Mouse (Mus musculus) lung, adult 10 weeks (tissue): ENCODE results near the gene Myh6. TPM values are rescaled to one million over a fixed set of nuclear protein-coding genes. Genes with fewer than 3 reads are reported as not detected.

Experiments used
- polyA plus RNA-seq: library from polyadenylated mRNA; stranded (reverse); fragments of 350-450 nt; fragmentation: Illumina TruSeq; extraction: RNeasy Lipid Tissue Mini Kit (QIAGEN cat#74804); gene quantifications from one replicate; pipeline ENCODE4 v1.2.3, GENCODE M21; 2014; ENCODE audit warnings: low read depth, low replicate concordance; ENCODE audit not compliant: insufficient read depth

Gene Myh6
- polyA plus RNA-seq: 170 TPM

DNA sequence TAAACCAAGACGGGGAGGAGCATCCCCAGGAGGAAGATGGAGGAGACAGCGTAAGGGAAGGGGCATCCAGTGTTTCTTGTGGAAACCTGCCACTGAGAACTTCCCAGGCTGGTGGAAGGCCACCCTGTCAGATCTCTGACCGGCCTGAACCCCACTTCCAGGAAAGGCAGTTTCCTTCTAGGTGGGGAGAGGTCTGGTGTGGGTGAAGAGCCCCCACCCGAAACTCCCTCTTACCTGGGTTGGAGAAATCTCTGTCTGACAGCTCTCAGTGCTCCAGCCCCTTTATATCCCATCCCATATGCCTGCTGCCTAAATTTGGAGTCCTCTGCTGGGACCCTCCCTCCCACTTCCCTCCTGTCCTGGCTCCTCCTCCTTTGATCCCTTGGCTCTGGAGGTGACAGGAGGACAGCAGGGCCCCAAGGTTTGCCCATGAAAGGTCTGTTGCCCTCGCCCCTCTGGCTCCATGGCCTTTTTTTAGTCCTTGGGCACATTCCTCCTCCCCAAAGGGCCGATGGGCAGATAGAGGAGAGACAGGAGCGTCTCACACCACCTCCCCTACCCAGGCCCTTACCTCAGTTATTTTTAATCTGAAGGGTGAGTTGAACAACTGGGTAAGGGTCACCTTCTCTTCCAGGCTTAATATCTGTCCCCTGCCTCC lies at the start of gene Myh6:
Gene Myh6 (minus strand): TSS at position 608 of the 658 bp plus-strand sequence.

DNA sequence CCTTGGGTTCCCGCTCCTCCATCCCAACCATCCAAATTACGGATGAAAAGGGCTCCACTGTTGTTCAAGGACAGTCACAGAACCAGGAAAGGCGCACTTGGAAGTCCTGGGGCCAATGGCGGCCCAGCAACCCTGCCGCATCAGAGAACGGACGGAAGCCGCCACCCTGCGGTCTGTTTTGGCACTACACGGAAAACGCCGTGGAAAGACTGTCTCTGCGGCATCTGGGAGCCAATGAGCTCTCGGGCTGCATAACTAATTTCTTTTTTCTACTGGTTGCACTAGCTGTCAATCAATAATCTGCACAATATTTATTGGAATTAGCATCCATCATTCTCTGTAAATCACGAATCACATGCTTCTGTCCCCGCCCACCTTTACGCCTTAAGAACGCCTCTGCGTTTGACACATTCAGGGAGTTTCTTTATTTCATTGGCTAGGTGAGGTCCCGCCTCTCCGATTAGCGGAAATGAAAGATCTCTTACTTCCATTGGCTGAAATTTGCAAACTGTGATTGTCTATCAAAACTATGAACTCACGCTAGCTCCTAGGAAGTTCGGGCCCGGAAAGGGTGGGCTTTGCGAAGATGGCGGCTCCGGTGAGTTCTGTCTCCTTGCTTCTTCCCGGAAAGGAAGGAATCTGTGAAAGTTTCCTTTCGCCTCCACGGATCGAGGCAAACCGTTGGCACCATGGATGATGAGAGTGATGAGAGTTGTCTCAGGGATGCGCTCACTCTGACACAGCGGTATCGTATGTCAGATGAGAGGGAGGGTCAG lies 48.5 kb upstream of the Myh6 start, which contains the start of gene Ngdn:
Gene Ngdn (plus strand): TSS at position 464 of the 776 bp plus-strand sequence.

DNA sequence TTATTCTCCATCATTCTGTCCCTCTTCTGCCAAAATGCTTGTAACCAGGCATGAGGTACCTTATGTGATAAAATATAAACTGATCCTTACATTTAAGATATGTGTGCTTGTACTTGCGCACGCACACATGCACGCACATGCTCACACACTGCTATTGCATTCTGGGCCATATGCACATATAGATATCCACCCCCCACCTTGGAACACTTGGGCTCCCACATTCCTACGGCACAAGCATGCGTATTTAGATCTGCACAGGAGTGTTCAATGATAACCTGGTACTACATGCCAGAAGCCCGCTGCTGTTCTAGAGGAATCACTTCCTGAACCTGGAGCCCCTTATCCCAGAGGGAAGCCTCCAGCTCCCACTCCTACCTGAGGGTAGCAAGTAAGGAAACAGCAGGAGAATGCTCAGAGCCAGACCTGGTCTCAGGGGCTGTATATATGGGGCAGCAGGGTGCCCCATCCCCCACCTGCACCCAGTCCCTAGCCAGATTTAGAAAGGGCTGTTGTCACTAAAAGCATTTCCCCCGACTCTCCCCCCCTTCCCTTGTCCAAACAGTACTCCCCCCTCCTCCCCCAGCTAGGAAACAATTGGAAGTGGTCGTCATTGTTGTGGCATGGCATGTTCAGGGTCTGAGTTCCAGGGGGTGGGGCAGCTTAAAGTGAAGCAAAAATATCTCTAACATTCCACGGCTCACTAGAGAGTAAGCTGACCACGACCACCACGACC lies 27.6 kb upstream of the Myh6 start, which contains the start of gene Myh7:
Gene Myh7 (minus strand): TSS at position 491 of the 733 bp plus-strand sequence.

DNA sequence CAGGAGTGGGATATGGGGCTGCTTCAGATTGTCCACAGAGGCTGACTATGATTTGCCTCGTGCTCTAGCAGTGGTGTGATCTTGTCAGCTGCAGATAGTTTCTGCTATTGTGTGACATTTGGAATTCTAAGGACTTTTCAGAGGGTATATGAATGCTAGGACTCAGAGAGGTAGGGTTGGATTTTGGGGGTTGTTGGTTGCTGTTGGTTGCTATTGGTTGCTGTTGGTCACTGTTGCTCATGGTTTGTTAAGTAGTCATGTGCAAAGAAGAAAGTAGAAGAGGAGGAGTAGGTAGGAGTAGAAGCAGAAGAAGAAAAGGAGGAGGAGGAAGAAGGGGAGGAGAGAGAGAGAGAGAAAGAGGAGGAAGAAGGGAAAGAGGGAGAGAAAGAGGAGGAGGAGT lies 9.9 kb upstream of the Myh6 start, which contains the start of gene Gm17428:
Gene Gm17428 (plus strand): TSS at position 301 of the 400 bp plus-strand sequence.

DNA sequence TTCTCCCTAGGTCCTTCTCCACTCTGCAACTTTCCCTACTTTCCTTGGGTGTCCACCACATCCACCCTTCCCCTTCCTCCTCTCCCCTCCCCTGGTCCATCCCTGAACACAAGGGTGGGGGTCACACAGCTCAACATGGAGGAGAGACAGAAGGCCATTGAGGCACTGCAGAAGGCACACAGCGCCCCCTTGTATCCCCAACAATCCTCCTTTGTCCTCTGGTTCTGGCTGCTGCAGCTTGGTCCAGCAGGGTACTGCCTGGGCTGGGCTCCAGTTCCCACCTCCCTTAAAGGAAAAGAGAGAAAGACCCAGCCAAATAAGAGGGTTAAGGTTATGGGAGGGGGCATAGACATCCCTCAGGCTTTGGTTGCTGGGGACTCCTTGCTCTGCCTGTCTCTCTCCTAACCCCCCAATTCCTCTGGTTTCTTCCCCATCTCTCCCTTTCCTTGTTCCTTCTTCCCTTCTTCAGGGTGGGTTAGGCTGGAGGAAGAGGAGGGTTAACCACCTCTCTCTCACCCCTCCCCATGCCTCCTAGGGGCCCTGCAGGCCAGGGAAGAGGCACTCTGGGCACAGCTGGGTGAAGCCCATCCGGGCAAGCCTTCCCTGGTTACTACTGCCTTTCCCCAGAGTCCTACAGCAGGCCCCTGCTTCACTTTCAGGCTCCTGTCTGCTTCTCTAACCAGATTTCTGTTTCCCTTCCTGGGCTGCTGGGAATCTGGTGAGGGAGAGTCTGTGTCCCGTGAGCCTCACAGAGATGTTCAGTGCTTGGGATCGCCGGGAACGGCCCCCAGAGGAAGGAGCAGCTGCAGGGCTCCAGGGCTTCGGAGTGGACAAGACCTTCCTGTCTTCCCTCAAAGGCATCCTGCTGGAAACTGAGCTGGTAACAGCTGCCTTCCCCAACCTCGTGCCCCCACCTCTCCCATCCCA lies 30.6 kb downstream of the Myh6 start, which contains the start of gene Cmtm5:
Gene Cmtm5 (plus strand): TSS at position 358 of the 927 bp plus-strand sequence.

DNA sequence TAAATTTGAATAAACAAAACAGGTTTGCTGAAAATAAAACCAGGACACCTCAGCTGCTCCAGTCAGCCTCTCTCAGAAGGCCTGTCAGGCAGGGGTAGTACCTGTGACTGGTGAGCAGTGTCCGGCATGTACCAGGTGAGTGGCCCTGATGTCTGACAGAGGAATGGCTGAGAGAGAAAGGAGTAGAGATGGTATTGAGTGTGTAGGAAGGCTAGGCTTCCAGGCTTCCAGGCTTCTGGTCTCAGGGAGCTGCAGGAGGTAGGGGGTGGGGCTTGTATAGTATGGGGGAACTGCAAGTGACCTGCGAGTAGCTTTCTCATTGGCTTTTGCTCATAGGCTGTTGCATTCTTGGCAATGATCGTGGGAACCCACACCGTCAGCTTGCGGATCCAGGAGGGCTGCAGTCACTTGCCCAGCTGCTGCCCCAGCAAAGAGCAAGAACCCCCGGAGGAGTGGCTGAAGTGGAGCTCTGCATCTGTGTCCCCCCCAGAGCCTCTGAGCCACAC lies 34.0 kb downstream of the Myh6 start, which contains the start of gene Il25:
Gene Il25 (plus strand): TSS at position 51 of the 506 bp plus-strand sequence.

DNA sequence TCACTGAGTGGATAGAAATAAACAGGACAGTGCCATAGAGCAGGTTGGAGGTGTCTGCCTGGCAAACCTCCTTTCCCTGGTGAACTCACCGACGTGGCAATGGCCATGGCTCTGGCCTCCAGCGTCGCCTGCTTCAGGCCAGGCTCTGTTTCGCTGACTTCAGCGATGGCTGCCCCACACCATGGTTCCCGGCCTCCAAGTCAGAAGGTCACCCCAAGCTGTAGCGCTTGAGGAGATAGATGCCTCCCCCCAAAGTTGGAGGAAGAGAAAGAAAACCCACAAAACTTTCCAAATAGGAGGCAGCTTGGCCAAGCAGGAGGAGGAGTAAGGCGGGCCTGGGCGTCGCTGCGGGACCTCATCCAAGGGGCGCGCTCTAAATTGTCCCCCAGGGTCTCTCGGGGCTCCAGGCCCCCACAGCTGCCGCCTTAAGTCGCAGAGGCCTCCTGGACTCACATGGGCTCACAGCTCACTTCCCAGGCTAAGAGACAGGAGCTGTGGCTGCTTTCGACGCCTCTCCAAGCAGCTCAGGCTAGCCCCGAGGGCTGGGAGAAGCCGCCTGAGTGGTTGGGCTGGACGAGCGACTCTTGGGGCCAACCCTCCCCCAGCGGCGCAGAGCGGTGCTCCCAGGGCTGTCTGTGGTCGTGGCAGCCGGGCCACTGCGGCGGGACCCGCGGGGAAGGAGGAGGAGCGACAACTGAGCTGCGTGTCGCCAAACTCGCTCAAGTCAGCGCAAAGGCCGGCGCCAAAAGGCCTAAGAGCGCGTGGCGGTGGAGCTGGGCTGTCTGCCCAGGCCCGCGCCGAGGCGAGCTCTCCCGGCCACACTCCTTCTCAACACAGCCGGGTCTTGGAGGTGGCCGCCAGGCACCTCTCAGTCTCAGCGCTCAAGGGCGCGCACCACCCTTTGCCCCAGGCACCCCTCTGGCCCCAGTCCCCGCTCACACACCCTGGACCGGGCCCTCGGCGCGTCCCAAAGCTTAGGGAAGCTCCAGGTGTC lies 41.1 kb downstream of the Myh6 start, which contains the start of gene Efs:
Gene Efs (minus strand): TSS at position 778 of the 994 bp plus-strand sequence.

DNA sequence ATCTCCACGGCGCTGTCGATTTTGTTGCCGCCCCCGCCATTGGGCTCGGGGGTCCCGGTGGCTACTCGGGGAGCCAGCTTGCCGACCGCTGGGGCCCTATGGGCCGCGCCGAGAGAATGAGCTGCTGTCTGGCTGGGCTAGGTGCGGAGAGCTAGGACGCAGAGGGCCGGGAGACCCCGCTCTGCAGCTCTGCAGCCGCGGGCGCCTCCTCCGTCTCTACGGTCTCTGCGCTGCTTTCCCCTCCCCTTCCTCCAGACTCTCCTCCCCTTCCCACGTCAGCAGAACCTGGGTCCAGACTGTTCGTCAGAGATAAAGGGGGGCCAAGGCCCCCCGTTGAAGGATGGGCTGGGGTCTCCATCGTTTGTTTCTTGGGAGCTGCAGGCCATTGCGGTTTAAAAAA lies 53.8 kb downstream of the Myh6 start, which contains the start of gene Slc22a17:
Gene Slc22a17 (minus strand): TSS at position 247 of the 400 bp plus-strand sequence.

DNA sequence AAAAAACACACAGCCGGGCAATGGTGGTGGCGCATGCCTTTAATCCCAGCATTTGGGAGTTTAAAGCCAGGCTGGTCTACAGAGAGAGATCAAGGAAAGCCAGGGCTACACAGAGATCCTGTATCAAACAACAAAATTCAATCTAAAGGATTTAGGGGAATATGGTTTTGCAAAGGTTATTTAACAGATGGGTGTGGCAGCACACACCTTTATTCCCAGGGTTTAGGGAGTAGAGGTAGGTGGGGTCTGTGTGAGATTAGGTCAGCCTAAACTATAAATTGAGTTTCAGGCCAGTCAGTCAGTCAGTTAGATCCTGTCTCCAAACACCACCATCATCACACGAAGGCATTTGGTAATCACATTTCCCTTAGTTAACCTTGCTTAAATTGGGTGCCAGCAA lies 74.5 kb downstream of the Myh6 start, which contains the start of gene Pabpn1:
Gene Pabpn1 (plus strand): TSS at position 301 of the 400 bp plus-strand sequence.

Other genes with a start within 250 kb of the Myh6 start
- 1.4 TPM for gene Slc7a8, start 185.0 kb downstream of the Myh6 start, polyA plus RNA-seq
- not detected for gene Rnf212b, start 152.8 kb downstream of the Myh6 start, polyA plus RNA-seq
- gene Homez, start 96.0 kb downstream of the Myh6 start, polyA plus RNA-seq: 2.8 TPM
- gene Ppp1r3e, start 89.4 kb downstream of the Myh6 start, polyA plus RNA-seq: 8.1 TPM
- gene Bcl2l2, start 83.5 kb downstream of the Myh6 start, polyA plus RNA-seq: 36.2 TPM
- gene Gm20521, start 83.5 kb downstream of the Myh6 start, polyA plus RNA-seq: not detected
- gene Pabpn1, start 74.4 kb downstream of the Myh6 start, polyA plus RNA-seq: 89.4 TPM
- 9.3 TPM for gene Slc22a17, start 53.8 kb downstream of the Myh6 start, polyA plus RNA-seq
- 3.3 TPM for gene Efs, start 40.8 kb downstream of the Myh6 start, polyA plus RNA-seq
- not detected for gene Il25, start 34.2 kb downstream of the Myh6 start, polyA plus RNA-seq
- not detected for gene Cmtm5, start 30.7 kb downstream of the Myh6 start, polyA plus RNA-seq
- gene Gm17428, start 10.0 kb upstream of the Myh6 start, polyA plus RNA-seq: not detected
- 10.6 TPM for gene Myh7, start 27.7 kb upstream of the Myh6 start, polyA plus RNA-seq
- gene Ngdn, start 48.5 kb upstream of the Myh6 start, polyA plus RNA-seq: 49.9 TPM
- gene Zfhx2, start 125.4 kb upstream of the Myh6 start, polyA plus RNA-seq: 0.37 TPM
- gene Thtpa, start 127.9 kb upstream of the Myh6 start, polyA plus RNA-seq: 7.4 TPM
- gene Ap1g2, start 139.7 kb upstream of the Myh6 start, polyA plus RNA-seq: 16.4 TPM
- gene Jph4, start 150.0 kb upstream of the Myh6 start, polyA plus RNA-seq: 0.07 TPM